Mouse (Mus musculus) kidney, adult 2 months (tissue): ENCODE results near the gene Celf3.

Experiments used
- CTCF ChIP-seq: fragments of 200-500 bp; conservative IDR thresholded peaks from 2 replicates; pipeline ENCODE4 v1.5.1; 2011; ENCODE audit warnings: low read depth, mild to moderate bottlenecking, control low read depth, low read length, moderate library complexity, mixed read lengths; ENCODE audit not compliant: insufficient read depth, insufficient read length
- POLR2A ChIP-seq: fragments of 200-500 bp; IDR thresholded peaks from one replicate; pipeline ENCODE4 v1.6.1; 2011; ENCODE audit warnings: low read depth, low read length, control low read depth

GRCm38 (mm10) chr3:94468931-94469330 lies 9.2 kb upstream of the Celf3 start:
- no peak for TF ChIP-seq POLR2A
- no peak for TF ChIP-seq CTCF
